Mouse (Mus musculus): ENCODE results near the gene Pex26. TPM values are rescaled to one million over a fixed set of nuclear protein-coding genes. Genes with fewer than 3 reads are reported as not detected.

Gene Pex26
- total and polyA plus RNA-seq, 3 experiments = 2.8 to 3.3 (median 3.2) TPM

GRCm38 (mm10) chr6:121178700-121179358 is 4.6 kb upstream of the Pex26 start:
- Histone ChIP-seq H3K27ac (ENCODE audit: insufficient read depth, low read depth) (no peak overlapping the region), H3K9ac (ENCODE audit: insufficient read depth, low read depth) (no peak overlapping the region), H3K79me2 (replicated peaks; ENCODE audit: control insufficient read depth, extremely low read depth, insufficient read depth, poor library complexity, severe bottlenecking) (no peaks in the 10 kb centered on the region), H3K4me2 (ENCODE audit: insufficient read depth, low read depth, poor library complexity, severe bottlenecking) (peak overlapping the region; percentile 42; the same call in 1 of the 2 replicates), H3K4me3 (replicated peaks in 1 of 3; ENCODE audit: low read depth in 2 of 3, low read length in 2 of 3, poor library complexity in 1 of 3) (no peak overlapping the region), H3K9me3 (replicated peaks; ENCODE audit: low read length) (no peaks in the 10 kb centered on the region), H3K4me1 (ENCODE audit: control insufficient read depth in 1 of 2, insufficient read depth in 2 of 2) (peaks cover 11 to 33% of the 10 kb centered on the region in 2 experiments), H3K27me3 (replicated peaks) (peaks cover 4% of the 10 kb centered on the region), H3K36me3 (replicated peaks in 1 of 2; ENCODE audit: control insufficient read depth in 1 of 2, insufficient read depth in 1 of 2, low read length in 1 of 2) (no peaks in the 10 kb centered on the region)
- dilution Hi-C loops (cut with MboI; ENCODE audit: extremely low pct_ligation_motif_present, extremely low pct_unique_long_range_greater_than_20kb, low sequenced_read_pairs) = no loop called here
- DNase-seq (ENCODE audit: extremely low read depth) = peak; percentile 66
- in situ Hi-C loops (cut with MboI; ENCODE audit: low pct_ligation_motif_present, low pct_unique_long_range_greater_than_20kb, low sequenced_read_pairs) = loop anchor here (5.0 kb wide), 3 partner anchors 47 to 277 kb away; partner anchors contain the start of gene Mical3
- TF ChIP-seq POLR2A (IDR thresholded peaks at IDR 0.05; ENCODE audit: low read depth, low read length) = no peak
- peak; percentile 84 for TF ChIP-seq ZC3H11A (IDR thresholded peaks at IDR 0.05; ENCODE audit: low read depth, low read length)
- peak; percentile 86 for TF ChIP-seq SMC3 (IDR thresholded peaks at IDR 0.05; ENCODE audit: low read depth, low read length)
- no peak for TF ChIP-seq POLR2AphosphoS2 (IDR thresholded peaks at IDR 0.05; ENCODE audit: low read depth, low read length)
- peak; percentile 56; the same call in 1 of the 2 replicates for TF ChIP-seq ZNF384 (IDR thresholded peaks at IDR 0.05; ENCODE audit: low read depth, low read length)
- TF ChIP-seq MAFK (IDR thresholded peaks at IDR 0.05; ENCODE audit: insufficient replicate concordance, low read length) = no peak
- peak; percentile 88 for TF ChIP-seq RAD21 (IDR thresholded peaks at IDR 0.05; ENCODE audit: low read depth, low read length)
- TF ChIP-seq CTCF (conservative IDR thresholded peaks at IDR 0.05 in 1 of 2, IDR thresholded peaks at IDR 0.05 in 1 of 2; ENCODE audit: low read depth in 2 of 2, low read length in 2 of 2) = peak; percentile 50 to 84; a peak in 3 of 4 replicates
- no peak for TF ChIP-seq KAT2A (IDR thresholded peaks at IDR 0.05; ENCODE audit: insufficient replicate concordance, low read length)

- peaks cover 4% of the 10 kb centered on the region for H3K27me3 ChIP-seq (replicated peaks)
- in situ Hi-C loops (cut with MboI; ENCODE audit: low pct_ligation_motif_present, low pct_unique_long_range_greater_than_20kb, low sequenced_read_pairs) (loop anchor here (5.0 to 10.0 kb wide), 4 partner anchors 48 to 278 kb away; partner anchors contain the start of gene Mical3), dilution Hi-C loops (cut with MboI; ENCODE audit: extremely low pct_ligation_motif_present, extremely low pct_unique_long_range_greater_than_20kb, low sequenced_read_pairs) (no loop called here)
- H3K9ac ChIP-seq (ENCODE audit: insufficient read depth, low read depth) = no peak overlapping the region
- no peaks in the 10 kb centered on the region for H3K36me3 ChIP-seq (replicated peaks in 1 of 2; ENCODE audit: control insufficient read depth in 1 of 2, insufficient read depth in 1 of 2, low read length in 1 of 2)
- no peaks in the 10 kb centered on the region for H3K9me3 ChIP-seq (replicated peaks; ENCODE audit: low read length)
- DNase-seq (ENCODE audit: extremely low read depth) = no peak
- H3K4me1 ChIP-seq (ENCODE audit: control insufficient read depth in 1 of 2, insufficient read depth in 2 of 2) = peaks cover 8 to 31% of the 10 kb centered on the region in 2 experiments
- no peak overlapping the region for H3K4me3 ChIP-seq (replicated peaks in 1 of 3; ENCODE audit: low read depth in 2 of 3, low read length in 2 of 3, poor library complexity in 1 of 3)
- no peak overlapping the region for H3K27ac ChIP-seq (ENCODE audit: insufficient read depth, low read depth)
- no peak for TF ChIP-seq SMC3 (IDR thresholded peaks at IDR 0.05; ENCODE audit: low read depth, low read length)
- no peak for TF ChIP-seq USF1 (IDR thresholded peaks at IDR 0.05; ENCODE audit: low read depth, low read length)
- no peak overlapping the region for H3K4me2 ChIP-seq (ENCODE audit: insufficient read depth, low read depth, poor library complexity, severe bottlenecking)
- H3K79me2 ChIP-seq (replicated peaks; ENCODE audit: control insufficient read depth, extremely low read depth, insufficient read depth, poor library complexity, severe bottlenecking) = no peaks in the 10 kb centered on the region
These were observed 3.6 kb upstream of the Pex26 start for GRCm38 (mm10) chr6:121179846-121180245.
